ENCODE assay signal across 18 mouse cellular contexts in genomic region chr1:191640146-191640545, GRCm38 (mm10).
DNase-seq lines count a peak whose midpoint lies in the region; ATAC-seq and TF ChIP-seq lines count a peak whose summit lies in the region.
"Had no signal": no experiment of that assay in that cellular context is flagged by ENCODE, and none has a peak within 500 bp of the region (broad histone marks: within the 10 kb centered on the region; RNA-seq: fewer than 3 reads in every experiment).

No protein-coding gene starts in this region.

- peak; percentile 87 for ATAC-seq in intestine, postnatal 0 days
- peak; percentile 18; the same call in 1 of the 2 replicates for ATAC-seq in liver, embryonic 12.5 days
- ATAC-seq in stomach, postnatal 0 days (ENCODE audit: low FRiP score, low TSS enrichment) = peak; percentile 82

- DNase-seq in kidney, adult 8-10 months = peak; percentile 15 to 18
- no peak for DNase-seq in kidney, postnatal 10 days
- DNase-seq in stomach, postnatal 0 days (ENCODE audit: low spot score) = no peak
- no peak for DNase-seq in left cerebral cortex, adult 8-10 months (ENCODE audit: low spot score in 2 of 2)
- DNase-seq in ovary, postnatal 10 days (ENCODE audit: low spot score) = no peak
- DNase-seq: adrenal gland, postnatal 14 days; cerebellum, adult 11 months; cerebellum, postnatal 10 days; heart, postnatal 10 days; lung, embryonic 14.5 days; lung, postnatal 4 days; thymus, postnatal 36 days had no signal

- H3K27me3 ChIP-seq in intestine, postnatal 0 days (replicated peaks; ENCODE audit: control insufficient read depth, insufficient read depth, low read length) = no peaks in the 10 kb centered on the region
- H3K27me3 ChIP-seq in liver, embryonic 12.5 days (replicated peaks) = no peaks in the 10 kb centered on the region; the same call in 1 of the 2 replicates
- H3K27me3 ChIP-seq in stomach, postnatal 0 days (ENCODE audit: control insufficient read depth, insufficient read depth, low read length) = no peaks in the 10 kb centered on the region

- H3K36me3 ChIP-seq in intestine, postnatal 0 days (ENCODE audit: control insufficient read depth, insufficient read depth) = no peaks in the 10 kb centered on the region
- no peaks in the 10 kb centered on the region for H3K36me3 ChIP-seq in liver, embryonic 12.5 days
- no peaks in the 10 kb centered on the region for H3K36me3 ChIP-seq in stomach, postnatal 0 days (ENCODE audit: control insufficient read depth, insufficient read depth, low read length)
- H3K36me3 ChIP-seq: embryonic facial prominence, embryonic 15.5 days; hindbrain, embryonic 12.5 days had no signal

- no peak for TF ChIP-seq EP300 in stomach, postnatal 0 days (optimal IDR thresholded peaks at IDR 0.05)

- no peak overlapping the region for H3K4me2 ChIP-seq in intestine, postnatal 0 days (replicated peaks; ENCODE audit: low read depth)
- no peak overlapping the region for H3K4me2 ChIP-seq in liver, embryonic 12.5 days
- H3K4me2 ChIP-seq in stomach, postnatal 0 days (replicated peaks; ENCODE audit: low read depth) = no peak overlapping the region
- H3K4me2 ChIP-seq: embryonic facial prominence, embryonic 15.5 days; heart, embryonic 11.5 days; hindbrain, embryonic 12.5 days; lung, embryonic 14.5 days had no signal

- no peaks in the 10 kb centered on the region for H3K9me3 ChIP-seq in intestine, postnatal 0 days (ENCODE audit: control insufficient read depth)
- no peaks in the 10 kb centered on the region for H3K9me3 ChIP-seq in liver, embryonic 12.5 days (replicated peaks)
- H3K9me3 ChIP-seq in stomach, postnatal 0 days (ENCODE audit: control insufficient read depth, low read length) = no peaks in the 10 kb centered on the region
- H3K9me3 ChIP-seq: embryonic facial prominence, embryonic 15.5 days; hindbrain, embryonic 12.5 days had no signal

- TF ChIP-seq CTCF in intestine, postnatal 0 days (IDR thresholded peaks at IDR 0.05; ENCODE audit: low read depth) = no peak
- TF ChIP-seq CTCF in stomach, postnatal 0 days (IDR thresholded peaks at IDR 0.05; ENCODE audit: low read depth) = no peak

- no peak overlapping the region; the same call in 1 of the 2 replicates for H3K9ac ChIP-seq in intestine, postnatal 0 days (ENCODE audit: low read depth, low read length)
- no peak overlapping the region for H3K9ac ChIP-seq in liver, embryonic 12.5 days
- no peak overlapping the region for H3K9ac ChIP-seq in stomach, postnatal 0 days (ENCODE audit: low read length)
- H3K9ac ChIP-seq: embryonic facial prominence, embryonic 15.5 days; hindbrain, embryonic 12.5 days; lung, embryonic 14.5 days had no signal

- WGBS in intestine, postnatal 0 days = 22% methylated on average over 2 of the region's 2 CpGs
- 62% methylated on average over 2 of the region's 2 CpGs for WGBS in liver, embryonic 12.5 days (ENCODE audit: insufficient replicate concordance)
- 53% methylated on average over 2 of the region's 2 CpGs for WGBS in stomach, postnatal 0 days

- no peak overlapping the region for H3K4me3 ChIP-seq in intestine, postnatal 0 days (ENCODE audit: low read depth, low read length)
- no peak overlapping the region for H3K4me3 ChIP-seq in liver, embryonic 12.5 days
- H3K4me3 ChIP-seq in stomach, postnatal 0 days (ENCODE audit: low read depth, low read length) = no peak overlapping the region
- H3K4me3 ChIP-seq: embryonic facial prominence, embryonic 15.5 days; hindbrain, embryonic 12.5 days; layer of hippocampus, adult 2 months had no signal

- peak overlapping the region; percentile 88 for H3K27ac ChIP-seq in intestine, postnatal 0 days (ENCODE audit: low read depth, low read length)
- H3K27ac ChIP-seq in liver, embryonic 12.5 days = 0 out of 2 replicates have a peak overlapping the region, but pooled peaks have one; percentile 23
- no peak overlapping the region for H3K27ac ChIP-seq in stomach, postnatal 0 days (replicated peaks)
- H3K27ac ChIP-seq: embryonic facial prominence, embryonic 15.5 days; hindbrain, embryonic 12.5 days; layer of hippocampus, adult 2 months had no signal

- H3K4me1 ChIP-seq in intestine, postnatal 0 days (replicated peaks; ENCODE audit: control insufficient read depth, insufficient read depth, low read length) = no peaks in the 10 kb centered on the region
- H3K4me1 ChIP-seq in liver, embryonic 12.5 days = no peaks in the 10 kb centered on the region; the same call in 1 of the 2 replicates
- no peaks in the 10 kb centered on the region for H3K4me1 ChIP-seq in stomach, postnatal 0 days (replicated peaks; ENCODE audit: control insufficient read depth, insufficient read depth)
- H3K4me1 ChIP-seq: embryonic facial prominence, embryonic 15.5 days had no signal

Comparison
In these comparisons a context has a peak if more than half of its experiments do, and no peak if none do; other contexts are left out.
1. DNase-seq: peak in kidney, adult 8-10 months (2 of 2); none in kidney, postnatal 10 days (single experiment), stomach, postnatal 0 days (single experiment), left cerebral cortex, adult 8-10 months (0 of 2) and ovary, postnatal 10 days (single experiment).
2. ATAC-seq: peak in every context shown above with its lines; median percentile 87 in intestine, postnatal 0 days; 82 in stomach, postnatal 0 days; 18 in liver, embryonic 12.5 days.